Mouse (Mus musculus): Measurements from ENCODE around the gene Tmem44.

- TF ChIP-seq POLR2A (IDR thresholded peaks at IDR 0.05; ENCODE audit: borderline replicate concordance, insufficient read depth, low read length), result no peak
- no peak for TF ChIP-seq CTCF (IDR thresholded peaks at IDR 0.05; ENCODE audit: borderline replicate concordance, insufficient read depth, low read depth, low read length)
Measured at GRCm38 (mm10) chr16:30491742-30492141, 58.9 kb downstream of the Tmem44 start.

All from cerebellum, adult 2 months (tissue).